9 mouse cellular contexts compared by ENCODE assay signal in the genomic region with DNA sequence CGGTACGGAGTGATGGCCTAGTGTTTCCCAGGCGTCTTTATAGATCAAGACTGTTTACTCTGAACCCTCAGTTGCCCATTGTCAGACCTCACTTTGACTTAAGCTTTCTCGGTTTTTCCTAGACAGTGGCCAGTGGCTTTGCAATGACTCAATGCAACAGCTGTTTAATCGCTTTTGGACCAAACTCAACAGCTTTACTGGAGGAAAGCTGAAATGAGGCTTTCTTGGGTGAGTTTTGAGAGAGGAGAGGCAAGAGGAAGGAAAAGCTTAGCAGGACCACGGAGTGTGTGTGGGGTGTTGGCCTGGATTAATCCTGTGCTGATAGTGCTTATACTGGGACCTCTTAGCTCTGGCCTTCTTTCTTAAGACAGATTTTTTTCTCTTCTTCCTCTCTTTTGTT. TPM values are rescaled to one million over a fixed set of nuclear protein-coding genes. Genes with fewer than 3 reads are reported as not detected.
DNase-seq lines count a peak whose midpoint lies in the region; ATAC-seq lines count a peak whose summit lies in the region.
"Had no signal": no experiment of that assay in that cellular context is flagged by ENCODE, and none has a peak within 500 bp of the region (broad histone marks: within the 10 kb centered on the region; RNA-seq: fewer than 3 reads in every experiment).

No protein-coding gene starts in this region.

- no peaks in the 10 kb centered on the region for H3K36me3 ChIP-seq in kidney, embryonic 16.5 days (ENCODE audit: insufficient read depth, low read length)
- H3K36me3 ChIP-seq in forebrain, embryonic 12.5 days (replicated peaks): no peaks in the 10 kb centered on the region
- no peaks in the 10 kb centered on the region for H3K36me3 ChIP-seq in intestine, embryonic 16.5 days (ENCODE audit: control insufficient read depth, insufficient read depth, low read length)
- H3K36me3 ChIP-seq in neural tube, embryonic 13.5 days: no peaks in the 10 kb centered on the region

- H3K9me3 ChIP-seq in kidney, embryonic 16.5 days (ENCODE audit: low read length): peaks cover 7% of the 10 kb centered on the region
- H3K9me3 ChIP-seq in forebrain, embryonic 12.5 days: peaks cover 7% of the 10 kb centered on the region; the same call in 1 of the 2 replicates
- H3K9me3 ChIP-seq in intestine, embryonic 16.5 days (ENCODE audit: control insufficient read depth, low read length): no peaks in the 10 kb centered on the region
- peaks cover 8% of the 10 kb centered on the region for H3K9me3 ChIP-seq in neural tube, embryonic 13.5 days

- H3K27ac ChIP-seq in kidney, embryonic 16.5 days (ENCODE audit: low read length): peak overlapping the region; percentile 80
- H3K27ac ChIP-seq in forebrain, embryonic 12.5 days: no peak overlapping the region
- no peak overlapping the region for H3K27ac ChIP-seq in intestine, embryonic 16.5 days (ENCODE audit: low read length)
- no peak overlapping the region for H3K27ac ChIP-seq in neural tube, embryonic 13.5 days (replicated peaks)

- H3K4me3 ChIP-seq in kidney, embryonic 16.5 days (ENCODE audit: low read length): peak overlapping the region; percentile 49
- peak overlapping the region; percentile 44; the same call in 1 of the 2 replicates for H3K4me3 ChIP-seq in forebrain, embryonic 12.5 days (replicated peaks)
- H3K4me3 ChIP-seq in intestine, embryonic 16.5 days (ENCODE audit: low read length): no peak overlapping the region
- peak overlapping the region; percentile 40 for H3K4me3 ChIP-seq in neural tube, embryonic 13.5 days

- peak overlapping the region; percentile 63 for H3K9ac ChIP-seq in kidney, embryonic 16.5 days (replicated peaks; ENCODE audit: low read length)
- H3K9ac ChIP-seq in forebrain, embryonic 12.5 days: no peak overlapping the region
- no peak overlapping the region for H3K9ac ChIP-seq in intestine, embryonic 16.5 days (ENCODE audit: low read depth, low read length)
- no peak overlapping the region for H3K9ac ChIP-seq in neural tube, embryonic 13.5 days

- 18% methylated on average over 6 of the region's 6 CpGs for WGBS in kidney, embryonic 16.5 days
- WGBS in forebrain, embryonic 12.5 days: 11% methylated on average over 6 of the region's 6 CpGs
- WGBS in intestine, embryonic 16.5 days: 18% methylated on average over 6 of the region's 6 CpGs
- 13% methylated on average over 6 of the region's 6 CpGs for WGBS in neural tube, embryonic 13.5 days

- no peak for DNase-seq in kidney, postnatal 10 days
- DNase-seq in adrenal gland, adult (ENCODE audit: inconsistent age in 2 of 2, low spot score in 1 of 2): no peak
- DNase-seq in adrenal gland, postnatal 10 days: no peak
- DNase-seq in urinary bladder, postnatal 14 days (ENCODE audit: low spot score): no peak
- DNase-seq: gastrocnemius, postnatal 36 days had no signal

- no peak for ATAC-seq in kidney, embryonic 16.5 days (ENCODE audit: low FRiP score, low TSS enrichment)
- ATAC-seq in forebrain, embryonic 12.5 days (ENCODE audit: low FRiP score): no peak
- ATAC-seq in intestine, embryonic 16.5 days: no peak
- ATAC-seq in neural tube, embryonic 13.5 days (ENCODE audit: low read depth): no peak

- H3K27me3 ChIP-seq in kidney, embryonic 16.5 days (ENCODE audit: insufficient read depth, low read length): peaks cover 49% of the 10 kb centered on the region
- peaks cover 77% of the 10 kb centered on the region for H3K27me3 ChIP-seq in forebrain, embryonic 12.5 days
- H3K27me3 ChIP-seq in intestine, embryonic 16.5 days (replicated peaks; ENCODE audit: control insufficient read depth, insufficient read depth, low read length): peaks cover 52% of the 10 kb centered on the region
- H3K27me3 ChIP-seq in neural tube, embryonic 13.5 days: peaks cover 87% of the 10 kb centered on the region

- H3K4me2 ChIP-seq in kidney, embryonic 16.5 days (replicated peaks; ENCODE audit: low read depth, low read length): peak overlapping the region; percentile 72
- H3K4me2 ChIP-seq in forebrain, embryonic 12.5 days: peak overlapping the region; percentile 66
- peak overlapping the region; percentile 86 for H3K4me2 ChIP-seq in intestine, embryonic 16.5 days (ENCODE audit: low read depth, low read length)
- peak overlapping the region; percentile 71 for H3K4me2 ChIP-seq in neural tube, embryonic 13.5 days

- H3K4me1 ChIP-seq in kidney, embryonic 16.5 days (ENCODE audit: insufficient read depth, low read length): peaks cover 35% of the 10 kb centered on the region
- H3K4me1 ChIP-seq in forebrain, embryonic 12.5 days: peaks cover 17% of the 10 kb centered on the region
- H3K4me1 ChIP-seq in intestine, embryonic 16.5 days (ENCODE audit: control insufficient read depth, insufficient read depth, low read length): peaks cover 7% of the 10 kb centered on the region
- H3K4me1 ChIP-seq in neural tube, embryonic 13.5 days (replicated peaks): peaks cover 23% of the 10 kb centered on the region

RNA-seq across cellular contexts. Expression of gene Foxd1, which starts 36.3 kb away (rescaled TPM):
- 2.5 and 3.1 TPM in 2 replicates for polyA plus RNA-seq in kidney, embryonic 16.5 days (2015; fragmentation: Nextera tagmentation; extraction: Ambion mirVana)
- polyA plus RNA-seq in forebrain, embryonic 12.5 days (2016; fragmentation: Nextera tagmentation; extraction: Ambion mirVana): 2.6 and 4.2 TPM in 2 replicates
- polyA plus RNA-seq in intestine, embryonic 16.5 days (2015; fragmentation: Nextera tagmentation; extraction: Ambion mirVana): 0.02 TPM in 1 of 2 replicates, not detected in the other
- polyA plus RNA-seq in neural tube, embryonic 13.5 days (2015; fragmentation: Nextera tagmentation; extraction: Ambion mirVana): 1.4 and 1.7 TPM in 2 replicates
- total RNA-seq in adrenal gland, postnatal 10 days (2021): 1 to 10 TPM in 1 of 2 experiments, under 1 TPM in 1; 0.72 to 1.1 TPM
